Mouse (Mus musculus): ENCODE measurements around the gene Hyal1.

DNA sequence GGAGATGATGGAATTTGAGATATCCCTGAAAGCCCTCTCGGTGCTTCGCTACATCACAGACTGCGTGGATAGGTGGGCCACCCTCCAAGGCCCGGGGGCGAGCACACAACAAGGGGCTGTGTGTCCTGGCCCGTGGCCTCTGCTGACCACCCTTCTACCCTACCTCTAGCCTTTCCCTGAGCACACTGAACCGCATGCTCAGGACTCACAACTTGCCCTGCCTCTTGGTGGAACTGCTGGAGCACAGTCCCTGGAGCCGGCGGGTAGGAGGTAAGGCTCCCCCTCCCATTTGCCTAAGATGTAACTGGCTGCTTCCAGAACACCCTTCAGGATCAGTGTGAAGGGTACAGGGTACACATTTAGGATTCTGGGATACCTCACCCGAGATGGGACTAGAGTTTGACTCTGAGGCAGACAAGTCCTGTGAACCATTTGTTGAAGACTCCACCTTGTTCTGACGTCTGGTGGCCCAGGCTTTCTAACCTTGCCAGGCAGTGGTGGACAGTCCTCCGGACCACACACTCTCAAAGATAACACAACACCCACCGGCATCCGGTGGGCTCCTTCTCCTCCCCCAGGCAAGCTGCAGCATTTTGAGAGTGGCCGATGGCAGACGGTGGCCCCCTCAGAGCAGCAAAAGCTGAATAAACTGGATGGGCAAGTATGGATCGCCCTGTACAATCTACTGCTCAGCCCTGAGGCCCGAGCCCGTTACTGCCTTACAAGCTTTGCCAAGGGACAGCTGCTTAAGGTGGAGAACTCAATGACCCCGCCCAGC is 27.2 kb upstream of the Hyal1 start:
- TF ChIP-seq TAL1 (conservative IDR thresholded peaks at IDR 0.05; ENCODE audit: low read depth, low read length) = no peak
- TF ChIP-seq CTCF (IDR thresholded peaks at IDR 0.05; ENCODE audit: low read depth, low read length) = no peak
- TF ChIP-seq GATA2 (IDR thresholded peaks at IDR 0.05; ENCODE audit: borderline replicate concordance, low read depth, low read length) = no peak
- no peak for TF ChIP-seq POLR2AphosphoS5 (IDR thresholded peaks at IDR 0.05; ENCODE audit: insufficient replicate concordance, low read depth, low read length)
- no peak for TF ChIP-seq GATA1 (IDR thresholded peaks at IDR 0.05; ENCODE audit: borderline replicate concordance, low read length)

All from G1E (cell line).